8 mouse cellular contexts compared by ENCODE assay signal in the genomic region with DNA sequence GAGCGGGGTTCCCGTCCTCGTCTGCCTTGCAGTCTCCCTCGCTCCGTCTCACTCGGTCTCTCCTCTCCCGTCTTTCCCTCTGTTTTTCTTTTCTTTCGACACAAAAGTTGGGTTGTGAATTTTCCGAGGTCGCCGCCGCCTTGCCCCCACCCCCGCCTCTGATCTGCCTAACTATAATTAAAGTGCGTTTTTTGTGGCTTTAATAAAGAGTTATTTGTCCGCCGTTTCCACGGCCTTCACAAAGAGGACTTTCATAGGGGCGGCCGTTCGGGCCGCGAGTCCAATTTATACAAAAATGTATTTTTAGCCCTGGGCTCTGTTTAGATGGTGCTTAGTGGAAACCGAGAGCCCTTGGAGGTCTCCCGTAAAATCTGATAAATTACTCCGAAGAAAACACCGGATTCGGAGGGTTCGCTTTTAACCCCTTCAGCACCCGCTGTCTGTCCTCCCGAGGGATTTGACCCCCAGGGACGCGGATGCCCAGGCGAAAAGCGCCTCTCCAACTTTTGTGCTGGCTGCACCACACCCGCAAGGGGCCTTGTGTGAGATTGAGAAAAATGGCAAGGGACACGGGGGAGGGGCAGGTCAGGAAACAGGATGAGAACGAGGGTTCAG. TPM values are rescaled to one million over a fixed set of nuclear protein-coding genes. Genes with fewer than 3 reads are reported as not detected.
DNase-seq lines count a peak whose midpoint lies in the region; ATAC-seq and TF ChIP-seq lines count a peak whose summit lies in the region.

No protein-coding gene starts in this region.

- peak; percentile 15 for DNase-seq in kidney, adult 18-20 months
- DNase-seq in kidney, adult 8-10 months, result no peak
- DNase-seq in midbrain, postnatal 0 days (ENCODE audit: low spot score), result no peak
- DNase-seq in T-cell, adult 2 months (ENCODE audit: low spot score), result no peak
- DNase-seq in frontal cortex, postnatal 14 days (ENCODE audit: low spot score in 2 of 2), result no peak

- peaks cover 71% of the 10 kb centered on the region for H3K4me1 ChIP-seq in forebrain, embryonic 13.5 days
- H3K4me1 ChIP-seq in intestine, embryonic 15.5 days (replicated peaks), result peaks cover 75% of the 10 kb centered on the region
- H3K4me1 ChIP-seq in midbrain, postnatal 0 days (ENCODE audit: insufficient read depth, low read length), result peaks cover 28% of the 10 kb centered on the region

- H3K27me3 ChIP-seq in forebrain, embryonic 13.5 days, result peaks cover 98% of the 10 kb centered on the region
- H3K27me3 ChIP-seq in intestine, embryonic 15.5 days (replicated peaks), result peaks cover 75% of the 10 kb centered on the region
- peaks cover 79% of the 10 kb centered on the region for H3K27me3 ChIP-seq in midbrain, postnatal 0 days (ENCODE audit: insufficient read depth, low read length)

- no peaks in the 10 kb centered on the region for H3K9me3 ChIP-seq in forebrain, embryonic 13.5 days (replicated peaks)
- no peaks in the 10 kb centered on the region for H3K9me3 ChIP-seq in intestine, embryonic 15.5 days
- no peaks in the 10 kb centered on the region for H3K9me3 ChIP-seq in midbrain, postnatal 0 days (ENCODE audit: low read length)

- H3K27ac ChIP-seq in forebrain, embryonic 13.5 days, result no peak overlapping the region
- H3K27ac ChIP-seq in intestine, embryonic 15.5 days, result no peak overlapping the region
- H3K27ac ChIP-seq in midbrain, postnatal 0 days (ENCODE audit: low read depth, low read length), result no peak overlapping the region

- H3K4me2 ChIP-seq in forebrain, embryonic 13.5 days, result peak overlapping the region; percentile 87
- peak overlapping the region; percentile 96 for H3K4me2 ChIP-seq in intestine, embryonic 15.5 days (replicated peaks)
- peak overlapping the region; percentile 60 for H3K4me2 ChIP-seq in midbrain, postnatal 0 days (ENCODE audit: low read depth, low read length, poor library complexity, severe bottlenecking)

- peak overlapping the region; percentile 35 for H3K4me3 ChIP-seq in forebrain, embryonic 13.5 days
- peak overlapping the region; percentile 49 for H3K4me3 ChIP-seq in intestine, embryonic 15.5 days (replicated peaks)
- H3K4me3 ChIP-seq in midbrain, postnatal 0 days (ENCODE audit: low read depth, low read length), result peak overlapping the region; percentile 40

- no peak for TF ChIP-seq CTCF in midbrain, postnatal 0 days (IDR thresholded peaks at IDR 0.05)

- H3K36me3 ChIP-seq in forebrain, embryonic 13.5 days (ENCODE audit: poor library complexity, severe bottlenecking), result no peaks in the 10 kb centered on the region
- H3K36me3 ChIP-seq in intestine, embryonic 15.5 days, result no peaks in the 10 kb centered on the region
- H3K36me3 ChIP-seq in midbrain, postnatal 0 days (ENCODE audit: insufficient read depth, low read length), result no peaks in the 10 kb centered on the region

- 0 out of 2 replicates have a peak overlapping the region, but pooled peaks have one; percentile 14 for H3K9ac ChIP-seq in forebrain, embryonic 13.5 days
- peak overlapping the region; percentile 36 for H3K9ac ChIP-seq in intestine, embryonic 15.5 days
- no peak overlapping the region for H3K9ac ChIP-seq in midbrain, postnatal 0 days (replicated peaks; ENCODE audit: low read length, poor library complexity, severe bottlenecking)

- under 1% methylated on average over 37 of the region's 37 CpGs for WGBS in forebrain, embryonic 13.5 days
- 1% methylated on average over 37 of the region's 37 CpGs for WGBS in intestine, embryonic 15.5 days
- under 1% methylated on average over 37 of the region's 37 CpGs for WGBS in midbrain, postnatal 0 days

- ATAC-seq in forebrain, embryonic 13.5 days, result no peak
- ATAC-seq in intestine, embryonic 15.5 days, result no peak
- no peak for ATAC-seq in midbrain, postnatal 0 days (ENCODE audit: low FRiP score)
- no peak for ATAC-seq in megakaryocyte progenitor cell, adult 5-6 weeks (replicated peaks; ENCODE audit: poor library complexity)

RNA-seq across cellular contexts. Expression of gene Cyp26b1, which starts 7.9 kb away (rescaled TPM):
- 0.63 and 2.9 TPM in 2 replicates for polyA plus RNA-seq in forebrain, embryonic 13.5 days (2015; fragmentation: Nextera tagmentation; extraction: Ambion mirVana)
- polyA plus RNA-seq in intestine, embryonic 15.5 days (2015; fragmentation: Nextera tagmentation; extraction: Ambion mirVana), result 2.0 and 2.6 TPM in 2 replicates
- 19.7 and 36.7 TPM in 2 replicates for total RNA-seq in midbrain, postnatal 0 days (2014; rRNA removed)
- 6.4 and 6.7 TPM in 2 replicates for polyA plus RNA-seq in midbrain, postnatal 0 days (2015; fragmentation: Nextera tagmentation; extraction: Ambion mirVana)
- total RNA-seq in megakaryocyte progenitor cell, adult 5-6 weeks (2015), result not detected in 2 replicates
- not detected in 2 replicates for total RNA-seq in megakaryocyte progenitor cell, adult 5-6 weeks (2017)
